Mouse (Mus musculus) lung, embryonic 14.5 days (tissue): Measurements from ENCODE around the gene Bpifb1. TPM values are rescaled to one million over a fixed set of nuclear protein-coding genes. Genes with fewer than 3 reads are reported as not detected.

ENCODE experiments used
- ATAC-seq: fragments of 200-750 bp; cut with Nextera tagmentation; 2 replicates; pipeline ENCODE4 v1.8.0; 2017; ENCODE audit warnings: mild to moderate bottlenecking, moderate TSS enrichment, moderate library complexity; ENCODE audit not compliant: insufficient read depth
- DNase-seq: peaks from one replicate; pipeline ENCODE4 v3.0.0-alpha.2; 2015
- H3K27ac ChIP-seq: fragments of 300-500 bp; sonication (generic); 2 replicates; pipeline ENCODE4 v1.5.1; 2014; ENCODE audit warnings: low read depth, mild to moderate bottlenecking, moderate library complexity
- H3K27me3 ChIP-seq: fragments of 300-500 bp; sonication (generic); 2 replicates; pipeline ENCODE4 v1.6.1; 2014; ENCODE audit warnings: low read length, control low read depth; ENCODE audit not compliant: insufficient read depth
- H3K36me3 ChIP-seq: fragments of 300-500 bp; sonication (generic); 2 replicates; pipeline ENCODE4 v1.6.1; 2014; ENCODE audit warnings: control low read depth; ENCODE audit not compliant: insufficient read depth
- H3K4me1 ChIP-seq: fragments of 300-500 bp; sonication (generic); 2 replicates; pipeline ENCODE4 v1.6.1; 2014; ENCODE audit warnings: antibody characterized with exemption, control low read depth; ENCODE audit not compliant: insufficient read depth
- H3K4me2 ChIP-seq: fragments of 300-500 bp; sonication (generic); 2 replicates; pipeline ENCODE4 v1.6.1; 2014; ENCODE audit warnings: mild to moderate bottlenecking
- H3K4me3 ChIP-seq: fragments of 300-500 bp; sonication (generic); 2 replicates; pipeline ENCODE4 v1.5.1; 2014; ENCODE audit warnings: low read depth, low read length
- H3K9ac ChIP-seq: fragments of 300-500 bp; sonication (generic); 2 replicates; pipeline ENCODE4 v1.6.1; 2014
- H3K9me3 ChIP-seq: fragments of 300-500 bp; sonication (generic); 2 replicates; pipeline ENCODE4 v1.6.1; 2016; ENCODE audit warnings: low read depth, low read length, control low read depth
- CTCF ChIP-seq: IDR thresholded peaks from 2 replicates; pipeline ENCODE4 v1.5.1; 2016; ENCODE audit warnings: antibody characterized with exemption, low read depth
- WGBS: fragments of 180-500 bp; shearing (Covaris S2); extraction: QIAGEN DNeasy Blood & Tissue Kit; methylation state at CpG from one replicate; pipeline ENCODE4 v1.1.7; 2014; 5-methylcytosine and 5-hydroxymethylcytosine counted together
- polyA plus RNA-seq: library from polyadenylated mRNA; unstranded; fragments of >200 nt; fragmentation: Nextera tagmentation; extraction: Ambion mirVana; gene quantifications from 2 replicates; pipeline ENCODE4 v1.2.1, GENCODE M21; 2014

Gene Bpifb1
- 0.49 and 0.74 TPM in 2 replicates for polyA plus RNA-seq

- Histone ChIP-seq H3K9ac (no peak within 1 kb of the TSS), H3K27ac (no peak within 1 kb of the TSS), H3K4me2 (no peak within 1 kb of the TSS), H3K9me3 (no peaks in the 10 kb centered on the region), H3K4me1 (no peaks in the 10 kb centered on the region), H3K27me3 (no peaks in the 10 kb centered on the region), H3K36me3 (no peaks in the 10 kb centered on the region), H3K4me3 (no peak within 1 kb of the TSS)
- ATAC-seq (no peak), DNase-seq (no peak)
- TF ChIP-seq CTCF, result peak; percentile 32; the same call in 1 of the 2 replicates
- 74% methylated on average over 11 of the region's 11 CpGs for WGBS
Observed at GRCm38 (mm10) chr2:154190546-154191258, at the start of gene Bpifb1. Gene Bpifb1, plus strand, starts transcription at chr2:154190818.

GRCm38 (mm10) chr2:154142580-154142979 is 48.0 kb upstream of the Bpifb1 start, which contains the start of gene Bpifa1:
Gene Bpifa1, plus strand, starts transcription at chr2:154142880.
- Histone ChIP-seq H3K4me1 (no peaks in the 10 kb centered on the region), H3K4me2 (no peak within 1 kb of the TSS), H3K27me3 (no peaks in the 10 kb centered on the region), H3K36me3 (no peaks in the 10 kb centered on the region), H3K9ac (no peak within 1 kb of the TSS), H3K27ac (no peak within 1 kb of the TSS), H3K9me3 (no peaks in the 10 kb centered on the region), H3K4me3 (no peak within 1 kb of the TSS)
- no peak for DNase-seq
- TF ChIP-seq CTCF, result no peak
- no peak for ATAC-seq
- 71% methylated on average over 4 of the region's 4 CpGs for WGBS

GRCm38 (mm10) chr2:154143735-154144134 is 46.9 kb upstream of the Bpifb1 start:
- H3K9me3 ChIP-seq, result no peaks in the 10 kb centered on the region
- WGBS, result 56% methylated on average over 3 of the region's 3 CpGs
- H3K4me3 ChIP-seq, result no peak overlapping the region
- no peak for ATAC-seq
- no peak overlapping the region for H3K27ac ChIP-seq
- no peak for TF ChIP-seq CTCF
- H3K27me3 ChIP-seq, result no peaks in the 10 kb centered on the region
- DNase-seq, result no peak
- no peaks in the 10 kb centered on the region for H3K36me3 ChIP-seq
- H3K9ac ChIP-seq, result no peak overlapping the region
- no peak overlapping the region for H3K4me2 ChIP-seq
- no peaks in the 10 kb centered on the region for H3K4me1 ChIP-seq

GRCm38 (mm10) chr2:154147496-154147895 is 43.1 kb upstream of the Bpifb1 start:
- H3K27me3 ChIP-seq, result no peaks in the 10 kb centered on the region
- WGBS, result 73% methylated on average over 4 of the region's 4 CpGs
- no peak for ATAC-seq
- H3K4me1 ChIP-seq, result no peaks in the 10 kb centered on the region
- no peak for TF ChIP-seq CTCF
- H3K9me3 ChIP-seq, result no peaks in the 10 kb centered on the region
- H3K27ac ChIP-seq, result no peak overlapping the region
- no peaks in the 10 kb centered on the region for H3K36me3 ChIP-seq
- no peak overlapping the region for H3K4me3 ChIP-seq
- DNase-seq, result no peak
- H3K9ac ChIP-seq, result no peak overlapping the region
- H3K4me2 ChIP-seq, result no peak overlapping the region

- no peak overlapping the region for H3K4me2 ChIP-seq
- H3K4me3 ChIP-seq, result no peak overlapping the region
- H3K36me3 ChIP-seq, result no peaks in the 10 kb centered on the region
- ATAC-seq, result no peak
- WGBS, result 31% methylated on average over 3 of the region's 3 CpGs
- no peak overlapping the region for H3K27ac ChIP-seq
- peak; percentile 74 for TF ChIP-seq CTCF
- no peaks in the 10 kb centered on the region for H3K27me3 ChIP-seq
- peak; percentile 59 for DNase-seq
- H3K4me1 ChIP-seq, result no peaks in the 10 kb centered on the region
- H3K9me3 ChIP-seq, result no peaks in the 10 kb centered on the region
- H3K9ac ChIP-seq, result no peak overlapping the region
Observed at GRCm38 (mm10) chr2:154158433-154158832, 32.2 kb upstream of the Bpifb1 start.

GRCm38 (mm10) chr2:154162307-154162706 is 28.3 kb upstream of the Bpifb1 start, which contains the start of gene Bpifa5:
Gene Bpifa5, plus strand, starts transcription at chr2:154162607.
- 76% methylated on average over 8 of the region's 8 CpGs for WGBS
- Histone ChIP-seq H3K36me3 (no peaks in the 10 kb centered on the region), H3K9ac (no peak within 1 kb of the TSS), H3K4me1 (no peaks in the 10 kb centered on the region), H3K27ac (no peak within 1 kb of the TSS), H3K9me3 (no peaks in the 10 kb centered on the region), H3K27me3 (no peaks in the 10 kb centered on the region), H3K4me2 (no peak within 1 kb of the TSS), H3K4me3 (no peak within 1 kb of the TSS)
- TF ChIP-seq CTCF, result no peak
- DNase-seq, result no peak
- ATAC-seq, result no peak

- no peaks in the 10 kb centered on the region for H3K9me3 ChIP-seq
- H3K4me1 ChIP-seq, result no peaks in the 10 kb centered on the region
- DNase-seq, result no peak
- H3K27ac ChIP-seq, result no peak overlapping the region
- no peaks in the 10 kb centered on the region for H3K36me3 ChIP-seq
- no peak overlapping the region for H3K4me3 ChIP-seq
- 92% methylated on average over 5 of the region's 5 CpGs for WGBS
- no peak overlapping the region for H3K9ac ChIP-seq
- no peaks in the 10 kb centered on the region for H3K27me3 ChIP-seq
- TF ChIP-seq CTCF, result no peak
- ATAC-seq, result no peak
- H3K4me2 ChIP-seq, result no peak overlapping the region
Observed at GRCm38 (mm10) chr2:154163306-154163705, 27.3 kb upstream of the Bpifb1 start.
